Mouse (Mus musculus): ENCODE measurements around the gene Acsm3. TPM values are rescaled to one million over a fixed set of nuclear protein-coding genes. Genes with fewer than 3 reads are reported as not detected.
"Not testable (repeated sequence)": the region's sequence is repeated elsewhere in the genome, so short reads cannot be mapped to it uniquely, and the experiment has no call there.

Acsm3 gene
- total RNA-seq (2021) = not detected

- no peak for DNase-seq (ENCODE audit: extremely low spot score in 1 of 2, low spot score in 2 of 2)
- intact Hi-C loops (cut with DNase I) = no loop called here
These were observed at the start of gene Acsm3 for GRCm38 (mm10) chr7:119760527-119760951. TSS of gene Acsm3 (plus strand) at chr7:119760923.

DNA sequence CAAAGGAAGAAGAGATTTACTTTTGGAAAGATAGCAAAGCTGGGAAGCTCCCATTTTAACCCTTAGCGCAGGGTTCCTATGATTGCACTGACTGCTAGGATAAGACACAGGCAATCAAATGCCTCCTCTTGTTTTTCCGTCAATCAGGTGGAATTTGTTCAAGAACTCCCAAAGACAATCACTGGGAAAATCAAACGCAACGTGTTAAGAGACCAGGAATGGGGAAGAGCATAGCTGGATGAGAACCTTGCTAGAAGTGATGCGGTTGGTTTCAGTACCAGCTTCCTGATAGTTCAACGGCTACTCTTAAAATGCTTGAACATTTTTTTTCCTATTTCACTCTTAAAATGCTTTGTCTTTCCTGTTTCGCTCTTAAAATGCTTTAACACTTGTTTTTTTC is 46.6 kb upstream of the Acsm3 start:
- DNase-seq (ENCODE audit: extremely low spot score in 1 of 2, low spot score in 2 of 2) = no peak
- intact Hi-C loops (cut with DNase I) = no loop called here

GRCm38 (mm10) chr7:119720253-119720946 is 40.3 kb upstream of the Acsm3 start, which contains the start of gene Thumpd1:
TSS of gene Thumpd1 (minus strand) at chr7:119720798.
- peak; percentile 94 to 97 for DNase-seq (ENCODE audit: extremely low spot score in 1 of 2, low spot score in 2 of 2)
- intact Hi-C loops (cut with DNase I) = no loop called here

DNA sequence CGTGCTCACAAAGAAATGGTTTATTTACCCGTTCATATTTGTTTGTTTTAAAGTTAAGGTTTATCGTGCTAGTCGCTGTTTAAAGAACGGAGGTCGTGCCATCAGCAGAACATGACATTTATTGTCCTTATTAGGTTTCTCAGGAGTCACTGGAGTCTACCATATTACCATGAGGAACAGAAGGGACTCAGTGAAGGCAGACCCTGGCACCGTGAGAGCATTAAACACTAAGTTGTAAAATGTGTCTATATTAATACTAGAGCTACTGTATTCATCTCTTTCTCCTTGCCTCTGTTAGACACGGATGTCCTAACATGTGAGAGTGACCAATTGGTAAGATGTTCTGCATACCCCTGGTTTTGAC is 39.8 kb upstream of the Acsm3 start:
- intact Hi-C loops (cut with DNase I) = no loop called here
- no peak for DNase-seq (ENCODE audit: extremely low spot score in 1 of 2, low spot score in 2 of 2)

- intact Hi-C loops (cut with DNase I) = no loop called here
- no peak for DNase-seq (ENCODE audit: extremely low spot score in 1 of 2, low spot score in 2 of 2)
These were observed 33.1 kb upstream of the Acsm3 start for GRCm38 (mm10) chr7:119727621-119728020.

GRCm38 (mm10) chr7:119731262-119731661 is 29.5 kb upstream of the Acsm3 start:
- intact Hi-C loops (cut with DNase I) = not testable (repeated sequence)

GRCm38 (mm10) chr7:119738877-119739276 is 21.8 kb upstream of the Acsm3 start:
- intact Hi-C loops (cut with DNase I) = no loop called here
- DNase-seq (ENCODE audit: extremely low spot score in 1 of 2, low spot score in 2 of 2) = no peak

More at GRCm38 (mm10) chr7:119731262-119731661, 29.5 kb upstream of the Acsm3 start:
- DNase-seq (ENCODE audit: extremely low spot score in 1 of 2, low spot score in 2 of 2) = not testable (repeated sequence)

GRCm38 (mm10) chr7:119739798-119740468 is 20.8 kb upstream of the Acsm3 start:
- DNase-seq (ENCODE audit: extremely low spot score in 1 of 2, low spot score in 2 of 2); intact Hi-C loops (cut with DNase I): not testable (repeated sequence)

DNA sequence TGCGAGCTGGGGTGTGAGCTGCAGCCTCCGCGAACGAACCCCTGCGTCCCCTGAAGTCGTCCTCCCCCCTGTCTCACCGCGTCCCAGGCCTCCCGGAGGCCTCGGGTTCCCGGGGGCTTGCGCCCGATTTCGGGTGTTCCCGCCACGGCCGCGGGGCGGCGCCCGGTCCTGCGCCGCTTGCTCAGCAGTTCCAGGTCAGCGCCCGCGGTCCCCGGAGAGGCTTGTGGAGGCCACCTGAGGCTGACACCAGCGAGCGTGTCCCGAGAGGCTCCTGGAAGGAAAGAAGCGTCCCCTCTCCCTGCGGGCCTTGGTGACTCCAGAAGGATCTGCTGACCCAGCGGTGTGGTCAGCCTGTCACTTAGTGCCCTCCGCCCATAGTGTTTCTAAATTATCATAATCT is 16.4 kb upstream of the Acsm3 start:
- intact Hi-C loops (cut with DNase I) = no loop called here
- DNase-seq (ENCODE audit: extremely low spot score in 1 of 2, low spot score in 2 of 2) = no peak

DNA sequence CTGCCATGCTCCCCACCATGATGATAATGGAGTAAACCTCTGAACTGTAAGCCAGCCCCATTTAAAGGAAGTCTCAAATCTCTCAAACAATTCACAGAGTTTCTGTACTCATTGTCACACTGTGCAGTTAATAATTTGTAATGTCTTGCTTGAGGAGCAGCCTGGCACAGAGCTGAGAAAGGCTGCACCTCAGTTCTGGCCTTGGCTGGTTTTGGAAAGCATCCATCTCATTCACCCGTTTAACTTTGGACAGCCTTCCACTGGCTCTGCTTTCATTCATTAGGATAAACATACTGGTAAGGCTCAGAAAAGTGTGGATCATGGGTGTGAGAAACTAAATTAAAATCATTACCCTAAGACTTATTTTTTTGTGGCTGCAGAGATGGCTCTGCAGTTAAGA is 14.9 kb upstream of the Acsm3 start:
- DNase-seq (ENCODE audit: extremely low spot score in 1 of 2, low spot score in 2 of 2) = no peak
- intact Hi-C loops (cut with DNase I) = no loop called here

DNA sequence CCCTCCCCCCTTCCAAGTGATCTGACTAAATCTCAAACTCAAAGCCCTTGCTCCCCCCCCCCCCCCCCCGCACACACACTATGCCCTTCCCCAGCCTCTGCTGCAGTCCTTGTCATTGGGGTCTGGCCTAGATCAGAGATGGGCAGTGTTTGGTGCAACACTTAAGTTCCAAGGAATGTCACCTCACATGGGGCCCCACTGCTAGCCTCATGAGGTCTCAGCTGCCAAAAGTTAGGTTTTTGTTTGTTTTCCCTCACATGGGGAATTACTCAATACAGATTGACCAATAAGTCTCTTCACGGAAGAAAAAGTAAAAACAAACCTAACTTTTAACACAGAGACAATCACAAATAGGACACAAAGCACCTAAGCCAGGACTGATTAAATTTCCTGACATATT is 12.0 kb upstream of the Acsm3 start:
- DNase-seq (ENCODE audit: extremely low spot score in 1 of 2, low spot score in 2 of 2) = no peak
- intact Hi-C loops (cut with DNase I) = no loop called here

DNA sequence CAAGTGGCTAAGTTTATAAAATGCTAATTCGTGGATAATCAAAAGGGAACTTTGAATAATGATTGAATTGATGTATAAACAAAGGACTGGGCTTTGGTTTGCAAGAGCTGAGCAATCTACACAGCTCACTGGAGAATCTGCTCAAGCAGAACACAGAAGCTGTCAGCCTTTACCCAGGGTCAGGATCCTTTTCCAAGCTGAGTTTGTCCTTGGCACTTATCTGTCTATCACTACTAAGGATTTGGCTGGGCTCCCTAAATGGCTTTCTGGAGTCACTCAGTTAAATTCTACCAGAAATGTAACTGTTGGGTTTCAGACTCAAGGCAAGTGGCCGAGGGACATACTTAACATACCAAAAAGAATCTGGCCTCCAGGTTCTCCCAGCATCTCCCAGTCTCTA is 10.8 kb upstream of the Acsm3 start:
- intact Hi-C loops (cut with DNase I) = no loop called here
- DNase-seq (ENCODE audit: extremely low spot score in 1 of 2, low spot score in 2 of 2) = no peak

GRCm38 (mm10) chr7:119753696-119754095 is 7.0 kb upstream of the Acsm3 start:
- intact Hi-C loops (cut with DNase I) = no loop called here
- no peak for DNase-seq (ENCODE audit: extremely low spot score in 1 of 2, low spot score in 2 of 2)

- intact Hi-C loops (cut with DNase I) = no loop called here
These were observed 1.5 kb downstream of the Acsm3 start for GRCm38 (mm10) chr7:119762166-119762697.

GRCm38 (mm10) chr7:119764377-119764776 is 3.7 kb downstream of the Acsm3 start:
- intact Hi-C loops (cut with DNase I) = no loop called here
- DNase-seq (ENCODE audit: extremely low spot score in 1 of 2, low spot score in 2 of 2) = no peak

More at GRCm38 (mm10) chr7:119762166-119762697, 1.5 kb downstream of the Acsm3 start:
- no peak for DNase-seq (ENCODE audit: extremely low spot score in 1 of 2, low spot score in 2 of 2)

DNA sequence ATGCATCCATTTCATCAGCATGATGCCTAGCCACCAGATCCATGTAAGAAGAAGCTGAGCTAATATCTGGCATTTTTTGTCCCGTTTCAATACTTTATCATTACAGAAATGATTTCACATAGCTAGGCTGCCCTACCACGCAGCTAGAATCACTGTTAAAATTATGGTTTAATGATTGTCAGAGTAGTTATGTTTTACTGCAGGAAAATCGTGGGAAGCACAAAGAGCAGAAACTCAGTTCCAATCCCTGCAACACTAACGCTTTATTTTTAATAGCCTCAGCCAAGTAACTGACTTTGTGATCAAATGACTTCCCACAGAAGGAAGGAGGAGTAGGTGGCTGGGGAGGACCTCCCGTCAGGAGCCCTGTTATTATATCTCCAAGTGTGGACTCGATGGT is 6.3 kb downstream of the Acsm3 start:
- no peak for DNase-seq (ENCODE audit: extremely low spot score in 1 of 2, low spot score in 2 of 2)
- intact Hi-C loops (cut with DNase I) = no loop called here

- DNase-seq (ENCODE audit: extremely low spot score in 1 of 2, low spot score in 2 of 2) = no peak
- intact Hi-C loops (cut with DNase I) = no loop called here
These were observed 9.2 kb downstream of the Acsm3 start for GRCm38 (mm10) chr7:119769895-119770294.

GRCm38 (mm10) chr7:119783453-119783852 is 22.7 kb downstream of the Acsm3 start:
- no peak for DNase-seq (ENCODE audit: extremely low spot score in 1 of 2, low spot score in 2 of 2)
- intact Hi-C loops (cut with DNase I) = no loop called here

DNA sequence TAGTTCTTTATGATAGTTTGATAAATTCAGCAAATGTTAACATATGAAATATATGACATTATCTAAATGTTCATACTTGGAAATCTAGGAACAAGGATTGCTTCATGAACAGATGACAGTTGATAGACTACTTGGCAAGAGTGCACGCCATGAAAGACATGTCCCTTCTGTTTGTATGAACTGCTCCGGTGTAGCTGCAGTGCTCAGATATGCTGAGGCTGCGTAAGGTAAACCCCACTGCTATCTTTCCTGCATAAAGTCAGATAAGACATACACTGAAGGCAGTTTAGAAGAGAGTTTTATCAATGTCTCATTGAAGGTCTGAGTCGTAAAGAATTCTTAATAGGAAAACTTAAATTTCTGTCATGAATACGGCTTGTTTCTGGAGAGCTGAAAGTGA is 24.2 kb downstream of the Acsm3 start:
- intact Hi-C loops (cut with DNase I) = no loop called here
- no peak for DNase-seq (ENCODE audit: extremely low spot score in 1 of 2, low spot score in 2 of 2)

- intact Hi-C loops (cut with DNase I) = no loop called here
- no peak for DNase-seq (ENCODE audit: extremely low spot score in 1 of 2, low spot score in 2 of 2)
These were observed 28.3 kb downstream of the Acsm3 start for GRCm38 (mm10) chr7:119789024-119789423.
